Mouse (Mus musculus) monocyte, adult 5-6 weeks (primary cell): ENCODE measurements around the gene Prnp. TPM values are rescaled to one million over a fixed set of nuclear protein-coding genes. Genes with fewer than 3 reads are reported as not detected.

Experiments
- ATAC-seq: fragments of 153-309, 156-312 bp; replicated peaks from 2 replicates; pipeline ENCODE4 v1.8.0; 2017; ENCODE audit warnings: mild to moderate bottlenecking; ENCODE audit not compliant: low TSS enrichment, insufficient number of reproducible peaks, severe bottlenecking, poor library complexity, low FRiP score
- total RNA-seq: library from RNA; stranded (forward); fragments of 200-1000, 200-491, 200-594 nt; gene quantifications from 3 replicates; pipeline ENCODE4 v1.2.3, GENCODE M21; 2017

Prnp gene
- total RNA-seq, 1 experiment from 2014 or later, result 2.3 TPM

- no peak for ATAC-seq
These were observed 34.6 kb downstream of the Prnp start for GRCm38 (mm10) chr2:131944370-131944769.

- no peak for ATAC-seq
These were observed 35.5 kb downstream of the Prnp start for GRCm38 (mm10) chr2:131945225-131945624.

DNA sequence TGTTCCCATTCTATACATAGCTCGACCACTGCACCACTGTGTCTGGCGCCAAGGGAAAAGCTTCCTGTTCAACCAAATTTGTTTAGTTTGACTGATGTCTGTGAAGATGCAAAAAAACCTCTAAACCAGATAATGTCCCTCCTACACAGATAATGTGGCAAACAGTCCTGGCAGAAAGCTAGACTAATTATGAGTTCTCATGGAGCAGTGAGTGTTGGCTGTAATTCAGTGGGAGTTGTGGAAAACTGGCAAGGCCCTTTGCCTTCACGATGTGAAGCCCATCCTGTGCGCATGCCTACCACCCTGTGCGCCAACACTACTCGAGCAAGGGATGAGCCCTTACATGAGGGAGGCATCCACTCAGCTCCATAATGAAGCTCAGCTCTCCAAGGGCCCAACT is 36.0 kb downstream of the Prnp start:
- no peak for ATAC-seq

DNA sequence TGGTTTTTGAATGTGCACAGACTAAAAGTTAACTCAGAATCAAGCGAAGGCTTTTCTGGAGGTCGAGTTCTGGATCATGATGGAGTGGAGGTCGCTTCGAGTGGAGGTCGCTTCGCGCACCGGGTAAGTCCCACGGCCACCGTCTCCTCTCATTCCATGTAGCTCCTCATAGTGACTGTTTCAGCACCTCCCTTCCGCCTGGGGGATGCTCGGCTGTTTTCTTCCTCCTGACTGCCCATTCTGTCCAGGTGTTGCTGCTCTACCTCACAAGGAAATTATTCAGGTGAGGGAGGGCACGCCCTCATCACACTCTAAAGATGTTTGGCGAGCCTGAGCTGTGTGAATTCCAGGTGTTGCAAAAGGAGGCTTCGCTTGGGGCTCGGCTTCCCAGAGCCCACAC is 36.6 kb downstream of the Prnp start:
- ATAC-seq, result no peak

- no peak for ATAC-seq
These were observed 38.4 kb downstream of the Prnp start for GRCm38 (mm10) chr2:131948156-131948555.

- no peak for ATAC-seq
These were observed 39.4 kb downstream of the Prnp start for GRCm38 (mm10) chr2:131948916-131949639.

GRCm38 (mm10) chr2:131949767-131950597 is 40.3 kb downstream of the Prnp start:
- no peak for ATAC-seq

DNA sequence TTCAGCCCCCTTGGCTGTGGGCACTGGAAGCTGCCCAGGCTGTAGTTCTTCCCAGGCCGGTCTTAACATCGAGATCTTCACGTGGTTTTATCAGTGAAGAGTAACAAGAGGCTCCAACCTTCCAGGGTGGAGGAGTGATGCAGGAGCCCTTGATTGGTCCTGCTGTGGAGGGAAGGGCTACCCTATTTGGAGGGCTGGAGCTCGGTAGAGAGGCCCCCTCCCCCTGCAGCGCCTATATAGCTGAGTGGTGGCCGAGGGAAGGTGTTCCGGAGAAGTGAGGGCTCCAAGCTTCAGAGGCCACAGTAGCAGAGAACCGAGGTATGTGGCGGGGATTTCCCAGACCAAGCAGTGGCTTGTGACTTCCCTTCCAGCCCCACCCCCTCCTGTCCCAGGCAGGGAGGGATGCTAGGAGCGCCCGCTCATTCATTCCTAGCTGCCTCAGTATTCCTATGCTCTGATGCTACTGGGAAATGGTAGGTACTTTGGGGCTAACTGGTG is 40.9 kb downstream of the Prnp start, which contains the start of gene Prnd:
Gene Prnd, plus strand, starts transcription at position 264 of the 498 bp plus-strand sequence.
- no peak for ATAC-seq

- ATAC-seq, result no peak
These were observed 42.7 kb downstream of the Prnp start for GRCm38 (mm10) chr2:131952456-131952855.

DNA sequence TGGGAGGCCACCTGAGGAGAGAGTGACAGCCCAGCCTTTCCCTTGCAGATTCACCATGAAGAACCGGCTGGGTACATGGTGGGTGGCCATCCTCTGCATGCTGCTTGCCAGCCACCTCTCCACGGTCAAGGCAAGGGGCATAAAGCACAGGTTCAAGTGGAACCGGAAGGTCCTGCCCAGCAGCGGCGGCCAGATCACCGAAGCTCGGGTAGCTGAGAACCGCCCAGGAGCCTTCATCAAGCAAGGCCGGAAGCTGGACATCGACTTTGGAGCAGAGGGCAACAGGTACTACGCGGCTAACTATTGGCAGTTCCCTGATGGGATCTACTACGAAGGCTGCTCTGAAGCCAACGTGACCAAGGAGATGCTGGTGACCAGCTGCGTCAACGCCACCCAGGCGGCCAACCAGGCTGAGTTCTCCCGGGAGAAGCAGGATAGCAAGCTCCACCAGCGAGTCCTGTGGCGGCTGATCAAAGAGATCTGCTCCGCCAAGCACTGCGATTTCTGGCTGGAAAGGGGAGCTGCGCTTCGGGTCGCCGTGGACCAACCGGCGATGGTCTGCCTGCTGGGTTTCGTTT is 43.3 kb downstream of the Prnp start:
- 0 out of 2 replicates have a peak, but pooled peaks have one; percentile 15 for ATAC-seq

DNA sequence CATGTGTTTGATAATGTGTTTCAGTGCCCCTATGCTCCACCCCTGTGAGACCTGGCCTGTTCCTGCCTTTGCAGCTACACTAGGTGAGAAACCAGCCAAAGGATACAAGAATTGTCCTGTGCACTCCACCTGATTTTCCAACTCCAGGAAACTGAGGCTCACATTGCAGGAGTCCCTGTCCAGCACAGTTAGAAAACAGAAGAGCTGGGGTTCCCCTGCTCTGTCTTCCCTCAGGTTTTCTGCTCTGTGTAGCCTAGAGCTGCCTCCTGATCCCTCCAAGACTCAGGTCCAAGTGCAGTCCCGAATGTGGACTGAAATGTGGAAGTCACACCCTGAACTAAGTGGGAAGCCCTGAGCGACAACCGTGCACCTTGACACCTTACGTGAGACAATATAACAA is 44.0 kb downstream of the Prnp start:
- no peak for ATAC-seq

DNA sequence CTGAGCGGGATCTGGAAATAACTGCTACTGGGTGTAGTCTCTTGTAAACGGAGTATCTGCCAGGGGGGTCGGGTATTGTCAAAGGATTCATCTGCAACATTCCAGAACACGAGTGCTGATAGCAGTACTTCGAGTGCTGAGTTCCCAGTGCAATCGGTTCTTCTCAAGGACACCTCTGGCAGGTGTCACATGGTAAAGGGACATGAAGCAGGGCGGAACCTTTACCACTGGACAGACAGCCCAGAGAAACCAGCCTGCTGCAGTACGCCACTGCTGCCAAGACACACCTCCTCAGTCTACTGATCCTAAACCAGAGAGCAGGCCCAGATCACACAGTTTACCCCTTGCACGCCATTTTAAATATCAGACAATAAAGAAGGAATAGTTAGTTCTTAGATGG is 45.1 kb downstream of the Prnp start:
- no peak for ATAC-seq

GRCm38 (mm10) chr2:131955264-131955663 is 45.5 kb downstream of the Prnp start:
- ATAC-seq, result no peak

DNA sequence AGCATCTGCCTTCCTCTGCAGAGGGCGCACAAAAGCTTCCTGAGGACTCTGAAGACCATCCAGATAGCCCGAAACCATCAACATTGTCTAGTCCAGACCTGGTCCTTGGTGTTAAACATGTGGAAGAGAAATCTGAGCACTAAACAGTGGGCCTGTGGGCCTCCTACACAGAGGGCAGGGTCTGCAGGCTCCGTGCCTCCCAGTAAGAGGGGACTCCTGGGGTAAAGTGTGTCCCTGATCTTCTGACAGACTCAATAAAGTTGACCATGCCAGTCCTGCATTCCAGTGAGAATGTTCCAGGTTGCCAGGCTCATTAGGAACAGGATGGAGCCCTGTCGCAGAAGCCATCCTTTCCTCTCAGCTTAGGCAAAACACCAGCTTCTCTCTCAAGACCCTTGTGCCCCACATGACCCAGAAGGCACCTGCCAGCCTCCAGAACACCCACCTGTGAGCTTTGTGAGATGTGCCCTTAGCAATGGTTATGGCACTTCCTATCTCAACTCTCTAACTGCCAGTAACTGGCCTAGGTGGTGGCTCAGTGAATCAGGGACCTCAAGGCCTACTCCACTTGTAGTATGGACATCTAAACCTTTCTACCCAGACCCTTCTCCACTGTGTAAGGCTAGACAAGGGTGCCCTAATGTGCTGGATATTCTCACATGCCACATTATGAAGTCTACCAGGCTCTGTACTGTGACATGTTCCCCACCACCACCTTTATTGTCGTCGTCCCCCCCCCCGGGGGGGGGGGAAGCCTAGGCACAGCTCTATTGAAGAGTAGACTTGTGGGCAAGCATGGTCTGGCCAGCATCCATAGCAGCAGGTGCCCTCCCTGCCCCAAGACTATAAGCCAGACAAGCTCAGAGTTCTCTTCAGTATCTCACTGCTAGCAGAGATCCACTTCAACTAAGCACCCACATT is 46.9 kb downstream of the Prnp start:
- ATAC-seq, result no peak

- no peak for ATAC-seq
These were observed 48.0 kb downstream of the Prnp start for GRCm38 (mm10) chr2:131957731-131958222.

GRCm38 (mm10) chr2:131961671-131962070 is 51.9 kb downstream of the Prnp start:
- ATAC-seq, result no peak

DNA sequence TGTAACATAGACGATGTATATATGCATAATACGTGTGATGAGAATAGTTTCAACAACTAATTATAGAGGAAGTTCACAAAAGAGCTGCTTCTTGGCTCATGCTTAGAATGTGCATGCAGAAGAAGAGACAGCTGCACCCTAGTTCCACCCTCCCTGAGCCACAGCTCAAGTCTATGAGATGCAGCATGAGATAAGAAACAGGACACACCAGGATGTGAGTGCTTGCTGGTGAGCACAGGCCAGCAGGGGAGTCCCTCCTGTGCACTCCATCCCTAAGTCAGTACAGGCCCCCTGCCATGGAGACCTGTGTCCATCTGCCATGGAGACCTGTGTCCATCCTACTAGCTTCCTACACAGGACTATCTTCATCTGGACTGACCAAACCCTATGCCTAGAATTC is 60.9 kb downstream of the Prnp start:
- no peak for ATAC-seq

- no peak for ATAC-seq
These were observed 61.4 kb downstream of the Prnp start for GRCm38 (mm10) chr2:131971098-131971497.
